Mouse (Mus musculus) embryonic facial prominence, embryonic 11.5 days (tissue): ENCODE results near the gene Pqlc3. TPM values are rescaled to one million over a fixed set of nuclear protein-coding genes. Genes with fewer than 3 reads are reported as not detected.

ENCODE experiments used
- ATAC-seq: fragments of 200-750 bp; cut with Nextera tagmentation; replicated peaks from 2 replicates; pipeline ENCODE4 v1.8.0; 2017; ENCODE audit warnings: low read depth; ENCODE audit not compliant: insufficient number of reproducible peaks, low FRiP score, low TSS enrichment
- DNase-seq: peaks from one replicate; pipeline ENCODE4 v3.0.0-alpha.2; 2015; ENCODE audit warnings: low spot score
- H3K27ac ChIP-seq: fragments of 300-500 bp; sonication (generic); replicated peaks from 2 replicates; pipeline ENCODE4 v1.5.1; 2014; ENCODE audit warnings: mild to moderate bottlenecking, low read depth, low read length, control low read depth
- H3K27me3 ChIP-seq: fragments of 300-500 bp; sonication (generic); 2 replicates; pipeline ENCODE4 v1.6.1; 2014; ENCODE audit warnings: mild to moderate bottlenecking, low read length, moderate library complexity, mixed read lengths; ENCODE audit not compliant: control insufficient read depth, insufficient read depth
- H3K36me3 ChIP-seq: fragments of 300-500 bp; sonication (generic); replicated peaks from 2 replicates; pipeline ENCODE4 v1.6.1; 2014; ENCODE audit warnings: low read depth, mild to moderate bottlenecking, low read length, moderate library complexity, mixed read lengths; ENCODE audit not compliant: control insufficient read depth, insufficient read depth
- H3K4me1 ChIP-seq: fragments of 300-500 bp; sonication (generic); 2 replicates; pipeline ENCODE4 v1.6.1; 2014; ENCODE audit warnings: low read length, mixed read lengths; ENCODE audit not compliant: control insufficient read depth, insufficient read depth
- H3K4me2 ChIP-seq: fragments of 300-500 bp; sonication (generic); 2 replicates; pipeline ENCODE4 v1.6.1; 2014; ENCODE audit warnings: low read depth, mild to moderate bottlenecking, control low read depth, low read length, moderate library complexity
- H3K4me3 ChIP-seq: fragments of 300-500 bp; sonication (generic); 2 replicates; pipeline ENCODE4 v1.5.1; 2014; ENCODE audit warnings: low read depth, low read length, control low read depth
- H3K9ac ChIP-seq: fragments of 300-500 bp; sonication (generic); replicated peaks from 2 replicates; pipeline ENCODE4 v1.6.1; 2014; ENCODE audit warnings: mild to moderate bottlenecking, control low read depth, low read length
- H3K9me3 ChIP-seq: fragments of 300-500 bp; sonication (generic); replicated peaks from 2 replicates; pipeline ENCODE4 v1.6.1; 2016; ENCODE audit warnings: mild to moderate bottlenecking, low read length, inconsistent platforms, mixed read lengths; ENCODE audit not compliant: control insufficient read depth
- WGBS: fragments of 180-500 bp; shearing (Covaris S2); extraction: QIAGEN DNeasy Blood & Tissue Kit; methylation state at CpG from one replicate; pipeline ENCODE4 v1.1.7; 2014; 5-methylcytosine and 5-hydroxymethylcytosine counted together
- polyA plus RNA-seq: library from polyadenylated mRNA; unstranded; fragments of >200 nt; fragmentation: Nextera tagmentation; extraction: Ambion mirVana; gene quantifications from 2 replicates; pipeline ENCODE4 v1.2.1, GENCODE M21; 2014

Gene Pqlc3
- polyA plus RNA-seq, 1 experiment from 2014 or later: 3.8 TPM

GRCm38 (mm10) chr12:16996886-16997462, 3.2 kb downstream of the Pqlc3 start:
- Histone ChIP-seq H3K4me2 (no peak overlapping the region), H3K4me3 (no peak overlapping the region), H3K27ac (no peak overlapping the region), H3K9ac (no peak overlapping the region), H3K36me3 (no peaks in the 10 kb centered on the region), H3K9me3 (no peaks in the 10 kb centered on the region), H3K4me1 (no peaks in the 10 kb centered on the region), H3K27me3 (peaks cover 4% of the 10 kb centered on the region; the same call in 1 of the 2 replicates)
- ATAC-seq (no peak), DNase-seq (no peak)
- 91% methylated on average over 5 of the region's 5 CpGs for WGBS

GRCm38 (mm10) chr12:16996281-16996680, 3.9 kb downstream of the Pqlc3 start:
- ATAC-seq (no peak), DNase-seq (no peak)
- Histone ChIP-seq H3K9me3 (no peaks in the 10 kb centered on the region), H3K4me2 (no peak overlapping the region), H3K27me3 (peaks cover 4% of the 10 kb centered on the region; the same call in 1 of the 2 replicates), H3K9ac (no peak overlapping the region), H3K27ac (no peak overlapping the region), H3K4me1 (no peaks in the 10 kb centered on the region), H3K4me3 (no peak overlapping the region), H3K36me3 (no peaks in the 10 kb centered on the region)
- 82% methylated on average over 5 of the region's 5 CpGs for WGBS

- 88% methylated on average over 2 of the region's 2 CpGs for WGBS
- Histone ChIP-seq H3K27me3 (no peaks in the 10 kb centered on the region), H3K36me3 (no peaks in the 10 kb centered on the region), H3K4me2 (no peak overlapping the region), H3K4me3 (no peak overlapping the region), H3K4me1 (no peaks in the 10 kb centered on the region), H3K9ac (no peak overlapping the region), H3K9me3 (no peaks in the 10 kb centered on the region), H3K27ac (no peak overlapping the region)
- DNase-seq (no peak), ATAC-seq (no peak)
These were observed 5.9 kb downstream of the Pqlc3 start for GRCm38 (mm10) chr12:16994291-16994690.

GRCm38 (mm10) chr12:16992355-16992754, 7.9 kb downstream of the Pqlc3 start:
- DNase-seq: no peak
- Histone ChIP-seq H3K9ac (no peak overlapping the region), H3K4me2 (no peak overlapping the region), H3K9me3 (no peaks in the 10 kb centered on the region), H3K4me1 (no peaks in the 10 kb centered on the region), H3K27ac (no peak overlapping the region), H3K4me3 (no peak overlapping the region), H3K36me3 (no peaks in the 10 kb centered on the region), H3K27me3 (no peaks in the 10 kb centered on the region)
- ATAC-seq: no peak
- WGBS: 88% methylated on average over 2 of the region's 2 CpGs

GRCm38 (mm10) chr12:16991376-16991775, 8.8 kb downstream of the Pqlc3 start:
- no peak for DNase-seq
- no peaks in the 10 kb centered on the region for H3K9me3 ChIP-seq
- no peaks in the 10 kb centered on the region for H3K4me1 ChIP-seq
- H3K9ac ChIP-seq: no peak overlapping the region
- ATAC-seq: no peak
- no peak overlapping the region for H3K4me3 ChIP-seq
- no peaks in the 10 kb centered on the region for H3K36me3 ChIP-seq
- no peak overlapping the region for H3K4me2 ChIP-seq
- 90% methylated on average over 2 of the region's 2 CpGs for WGBS
- H3K27ac ChIP-seq: no peak overlapping the region
- no peaks in the 10 kb centered on the region for H3K27me3 ChIP-seq

GRCm38 (mm10) chr12:16985778-16986177, 14.4 kb downstream of the Pqlc3 start:
- ATAC-seq (no peak), DNase-seq (no peak)
- no peaks in the 10 kb centered on the region for H3K27me3 ChIP-seq
- H3K4me2 ChIP-seq: no peak overlapping the region
- no peak overlapping the region for H3K4me3 ChIP-seq
- no peak overlapping the region for H3K9ac ChIP-seq
- H3K27ac ChIP-seq: no peak overlapping the region
- no peaks in the 10 kb centered on the region for H3K36me3 ChIP-seq
- WGBS: 97% methylated on average over 1 of the region's 1 CpGs
- H3K9me3 ChIP-seq: no peaks in the 10 kb centered on the region
- H3K4me1 ChIP-seq: no peaks in the 10 kb centered on the region

GRCm38 (mm10) chr12:16977120-16977519, 23.1 kb downstream of the Pqlc3 start:
- H3K36me3 ChIP-seq: peaks cover 3% of the 10 kb centered on the region
- ATAC-seq (no peak), DNase-seq (no peak)
- no peak overlapping the region for H3K9ac ChIP-seq
- H3K9me3 ChIP-seq: no peaks in the 10 kb centered on the region
- H3K4me1 ChIP-seq: no peaks in the 10 kb centered on the region
- no peaks in the 10 kb centered on the region for H3K27me3 ChIP-seq
- no peak overlapping the region for H3K4me3 ChIP-seq
- no peak overlapping the region for H3K27ac ChIP-seq
- no peak overlapping the region for H3K4me2 ChIP-seq

GRCm38 (mm10) chr12:16966811-16967210, 33.4 kb downstream of the Pqlc3 start:
- Histone ChIP-seq H3K27ac (no peak overlapping the region), H3K4me1 (no peaks in the 10 kb centered on the region), H3K4me2 (no peak overlapping the region), H3K36me3 (no peaks in the 10 kb centered on the region; the same call in 1 of the 2 replicates), H3K9me3 (no peaks in the 10 kb centered on the region), H3K27me3 (no peaks in the 10 kb centered on the region), H3K4me3 (no peak overlapping the region), H3K9ac (no peak overlapping the region)
- 98% methylated on average over 2 of the region's 2 CpGs for WGBS
- no peak for ATAC-seq
- no peak for DNase-seq
